Mouse (Mus musculus): ENCODE results near the gene Mbnl2.

GRCm38 (mm10) chr14:120300814-120301213 is 25.3 kb downstream of the Mbnl2 start:
- TF ChIP-seq GATA2 (IDR thresholded peaks at IDR 0.05; ENCODE audit: borderline replicate concordance, low read depth, low read length) (no peak), CTCF (IDR thresholded peaks at IDR 0.05; ENCODE audit: low read depth, low read length) (no peak), GATA1 (IDR thresholded peaks at IDR 0.05; ENCODE audit: borderline replicate concordance, low read length) (no peak)

All from G1E (cell line).